Mouse (Mus musculus) large intestine, adult 2 months (tissue): ENCODE data around the gene Gm960. TPM values are rescaled to one million over a fixed set of nuclear protein-coding genes. Genes with fewer than 3 reads are reported as not detected.

Experiments
- DNase-seq: peaks from one replicate; pipeline ENCODE4 v3.0.0-alpha.2; 2012; ENCODE audit warnings: low read depth, low spot score
- WGBS: fragments of 180-500 bp; shearing (Covaris S2); methylation state at CpG from one replicate; pipeline ENCODE4 v1.1.7; 2018; 5-methylcytosine and 5-hydroxymethylcytosine counted together
- polyA plus RNA-seq: library from polyadenylated mRNA; depleted of rRNA; stranded (reverse); fragments of >200 nt; gene quantifications from 2 replicates; pipeline ENCODE4 v1.2.3, GENCODE M21; 2012

The Gm960 gene
- polyA plus RNA-seq, 1 experiment, result not detected

DNA sequence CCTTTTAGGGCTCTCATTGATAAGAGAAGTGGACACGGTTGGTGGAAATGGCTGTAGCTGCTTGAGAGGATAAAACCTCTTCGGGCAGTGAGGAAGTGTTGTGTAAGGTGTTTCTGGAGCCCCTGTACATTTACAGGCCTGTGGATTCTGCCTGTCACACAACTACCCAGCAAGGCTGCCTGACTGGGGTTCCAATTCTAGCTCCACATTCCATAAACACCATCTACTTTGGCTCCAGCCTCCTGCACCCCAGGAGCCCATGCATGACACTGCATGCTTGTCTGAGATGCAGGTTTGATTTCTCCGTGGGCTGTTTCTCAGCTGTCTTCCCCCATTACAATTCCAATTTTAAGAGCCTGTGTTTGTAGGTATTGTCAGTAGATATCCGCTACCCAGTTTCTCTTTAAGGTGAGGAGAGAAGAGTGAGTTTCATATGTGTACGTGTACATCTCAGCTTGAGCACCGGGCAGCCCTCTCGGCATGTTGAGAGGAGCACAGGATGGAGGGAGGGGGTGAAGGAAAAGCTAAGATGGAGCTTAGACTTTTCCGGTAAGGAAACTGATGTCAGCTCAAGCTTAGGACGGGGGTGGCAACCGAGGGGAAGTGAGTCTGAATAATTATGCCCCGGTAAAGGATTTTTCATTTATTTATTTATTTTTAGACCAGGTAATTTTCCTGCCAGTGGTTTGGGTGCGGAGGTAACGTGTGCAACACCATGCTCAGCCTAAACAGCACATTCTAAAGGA lies 14.5 kb upstream of the Gm960 start:
- 61% methylated on average over 13 of the region's 13 CpGs for WGBS
- no peak for DNase-seq

DNA sequence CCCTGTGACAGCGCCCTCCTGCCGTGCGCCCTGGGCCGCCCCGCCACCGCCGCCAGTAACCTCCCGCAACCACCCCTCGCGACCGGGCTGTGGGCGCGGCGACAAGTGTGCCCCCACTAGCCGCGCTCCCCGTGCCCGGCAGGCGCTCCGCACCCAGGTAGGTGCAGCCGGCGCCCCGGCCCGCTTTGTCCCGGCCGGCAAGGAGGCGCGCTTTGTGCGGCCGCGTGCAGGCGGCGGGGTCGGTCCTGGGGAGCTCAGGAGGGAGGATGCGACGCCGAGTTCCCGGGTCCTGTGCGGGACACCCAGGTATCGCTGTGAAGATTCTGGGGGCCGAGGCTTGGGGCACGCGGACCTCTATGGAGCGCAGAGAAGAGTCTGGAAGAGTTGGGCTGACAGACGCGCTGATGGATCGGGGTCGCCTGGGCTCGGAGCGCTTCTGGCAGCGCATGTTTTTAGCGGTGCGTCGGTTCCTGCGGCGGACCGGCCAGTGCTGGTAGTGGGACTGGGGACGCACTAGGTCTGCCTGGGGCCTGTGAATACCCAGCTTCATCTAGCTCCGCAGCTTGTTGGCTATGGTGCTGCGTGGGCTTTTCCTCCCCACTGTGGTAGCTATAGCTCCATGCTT lies 13.8 kb upstream of the Gm960 start:
- 3% methylated on average over 60 of the region's 60 CpGs for WGBS
- DNase-seq, result no peak

DNA sequence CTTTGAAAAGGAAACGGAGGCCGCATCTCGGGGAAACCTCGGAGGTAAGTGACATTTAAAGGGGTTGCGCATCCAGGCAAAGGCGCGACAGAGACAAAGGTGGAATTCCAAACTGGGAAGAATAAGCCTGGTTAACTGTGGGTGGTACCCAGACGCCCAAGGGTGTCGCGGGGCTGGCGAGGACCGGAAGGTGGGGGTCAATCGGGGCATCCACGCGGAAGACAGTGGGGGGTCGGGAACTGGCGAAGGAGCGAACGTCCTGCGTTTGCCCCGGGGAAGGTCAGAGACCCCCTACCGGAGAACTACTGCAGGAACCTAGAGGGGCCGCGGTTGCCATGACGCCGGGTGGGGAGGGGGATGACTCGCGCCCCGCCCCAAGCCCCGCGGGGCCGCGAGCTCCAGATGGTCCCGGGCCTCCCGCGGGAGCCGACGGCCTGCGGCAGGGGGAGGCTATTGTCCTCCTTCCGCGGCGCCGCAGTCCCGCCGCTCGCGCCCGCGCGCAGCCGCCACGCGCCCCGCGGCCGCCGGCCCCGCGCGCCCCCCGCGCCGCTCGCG lies 13.2 kb upstream of the Gm960 start:
- WGBS, result 5% methylated on average over 61 of the region's 65 CpGs

DNA sequence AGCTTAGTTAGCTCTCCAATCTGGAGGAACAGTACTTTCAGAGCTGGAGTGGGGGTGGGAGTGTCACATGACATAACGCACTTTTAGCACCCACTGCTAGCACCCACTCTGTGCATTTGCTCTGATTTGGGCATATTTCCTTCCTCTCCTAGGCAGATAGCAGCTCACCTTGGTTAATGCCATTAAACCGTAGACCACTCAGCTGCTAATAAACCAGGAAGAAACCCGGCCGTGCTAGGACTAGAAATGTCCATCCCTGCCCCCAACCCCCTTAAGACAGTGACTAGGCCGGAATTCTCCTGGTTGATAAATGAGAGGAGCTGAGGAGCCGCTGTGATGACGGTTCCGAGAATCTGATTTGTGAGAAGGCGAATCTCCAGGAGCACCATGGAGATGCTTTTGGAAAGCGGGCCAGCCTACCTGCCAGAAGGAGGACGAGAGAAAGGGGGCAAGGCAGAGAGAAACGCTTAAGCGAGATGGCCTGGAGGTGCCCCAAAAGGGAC lies 12.7 kb upstream of the Gm960 start, which contains the start of gene Sptbn2:
TSS of gene Sptbn2 (plus strand) at position 70 of the 503 bp plus-strand sequence.
- WGBS, result 64% methylated on average over 13 of the region's 13 CpGs
- no peak for DNase-seq

More for the DNA sequence above, 13.2 kb upstream of the Gm960 start:
- DNase-seq, result no peak

DNA sequence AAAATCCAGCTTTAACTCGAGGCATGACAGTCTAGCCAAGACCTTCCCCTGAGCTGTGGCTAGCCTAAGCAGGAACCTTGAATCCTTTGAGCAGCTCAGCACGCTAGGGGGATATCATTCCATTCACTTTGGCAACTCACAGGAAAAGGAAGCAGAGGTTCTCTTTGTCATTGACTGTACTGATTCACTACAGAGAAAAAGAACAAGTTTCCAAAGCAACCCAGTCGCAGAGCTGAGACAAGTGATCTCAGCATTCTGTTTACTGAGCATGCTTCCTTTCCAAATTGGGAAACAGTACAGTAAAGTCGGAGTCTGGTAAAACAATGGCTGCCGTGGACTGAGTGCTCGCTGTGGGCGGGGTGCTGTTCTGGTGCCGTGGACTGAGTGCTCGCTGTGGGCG lies 10.3 kb upstream of the Gm960 start:
- 64% methylated on average over 10 of the region's 10 CpGs for WGBS

DNA sequence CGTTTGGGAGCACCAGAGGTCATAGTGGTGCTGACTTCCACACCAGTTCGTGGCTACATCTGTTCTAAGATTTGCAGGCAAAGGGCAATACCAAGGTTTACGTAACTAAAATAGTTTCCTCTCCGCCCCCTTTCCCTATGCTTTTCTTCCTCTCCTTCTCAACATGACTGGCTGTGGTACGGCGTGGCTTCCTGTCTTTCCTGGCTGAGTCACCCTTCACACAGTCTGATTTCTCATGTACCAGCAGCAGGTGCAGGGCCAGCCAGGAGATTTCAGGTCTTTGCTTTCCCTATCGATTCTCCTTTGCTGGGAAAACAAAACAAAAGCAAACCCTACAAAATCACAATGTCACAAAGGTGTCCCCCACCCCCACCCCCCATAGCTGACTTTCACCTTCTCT lies 2.8 kb upstream of the Gm960 start:
- 20% methylated on average over 7 of the region's 7 CpGs for WGBS
- DNase-seq, result no peak

More for the DNA sequence above, 10.3 kb upstream of the Gm960 start:
- DNase-seq, result no peak

DNA sequence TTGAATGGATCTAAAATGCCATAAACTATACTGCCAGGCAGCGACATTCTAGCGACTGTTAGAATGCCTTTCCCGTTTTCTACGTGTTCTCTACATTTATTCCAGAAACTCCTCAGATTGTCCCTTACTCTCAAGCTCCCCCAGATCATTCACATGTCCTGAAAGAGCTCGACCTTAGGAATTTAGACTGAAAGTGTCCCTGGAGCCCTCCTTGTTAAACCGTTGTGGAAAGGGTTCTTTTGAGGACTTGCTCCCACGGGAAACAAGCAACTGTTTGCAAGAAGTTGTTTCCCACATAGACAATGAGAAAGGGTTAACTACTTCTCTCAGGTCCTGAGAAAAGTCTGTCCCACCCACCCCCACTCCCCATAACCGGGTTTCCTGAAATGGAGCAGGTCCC lies 2.2 kb upstream of the Gm960 start:
- no peak for DNase-seq
- 75% methylated on average over 8 of the region's 8 CpGs for WGBS

DNA sequence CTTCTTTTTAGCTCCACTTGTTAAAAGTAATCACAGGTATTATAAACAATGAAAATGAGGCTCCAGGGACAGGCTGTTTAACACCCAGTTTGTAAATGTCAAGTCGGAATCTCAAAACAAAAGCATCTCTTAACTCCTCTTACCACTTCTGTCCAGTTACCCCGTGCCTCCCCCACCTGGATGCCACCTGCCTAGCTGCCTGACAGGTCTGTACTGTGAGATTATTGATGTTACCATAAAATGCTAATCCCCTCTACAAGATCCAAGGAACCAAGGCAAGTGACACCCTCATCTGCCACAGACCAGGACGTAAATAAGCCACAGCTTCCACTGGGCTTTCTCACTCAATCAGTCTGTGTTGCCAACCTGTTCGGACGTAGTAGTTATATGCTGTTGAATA lies 1.4 kb upstream of the Gm960 start:
- 61% methylated on average over 5 of the region's 5 CpGs for WGBS
- DNase-seq, result no peak

DNA sequence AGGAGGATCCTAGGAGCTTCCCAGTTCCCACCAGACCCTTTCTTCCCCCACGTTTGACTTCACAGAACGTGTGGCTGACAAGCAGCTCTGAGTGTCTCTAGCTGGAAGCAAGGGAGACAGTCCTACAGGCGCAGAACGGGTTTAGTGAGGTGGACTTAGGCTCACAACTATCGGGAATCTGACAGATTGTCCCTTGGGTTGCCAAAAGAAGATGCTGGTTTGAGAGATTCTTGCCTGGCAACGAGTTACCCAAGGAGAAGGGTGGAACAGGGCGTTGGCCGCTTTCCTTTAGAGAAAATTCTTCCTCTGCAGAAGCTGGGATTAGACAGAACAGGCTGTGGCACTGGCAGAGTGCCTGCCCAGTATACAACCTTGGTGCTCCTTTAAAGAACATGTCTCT lies 388 bp upstream of the Gm960 start:
- DNase-seq, result no peak
- WGBS, result 20% methylated on average over 8 of the region's 8 CpGs

DNA sequence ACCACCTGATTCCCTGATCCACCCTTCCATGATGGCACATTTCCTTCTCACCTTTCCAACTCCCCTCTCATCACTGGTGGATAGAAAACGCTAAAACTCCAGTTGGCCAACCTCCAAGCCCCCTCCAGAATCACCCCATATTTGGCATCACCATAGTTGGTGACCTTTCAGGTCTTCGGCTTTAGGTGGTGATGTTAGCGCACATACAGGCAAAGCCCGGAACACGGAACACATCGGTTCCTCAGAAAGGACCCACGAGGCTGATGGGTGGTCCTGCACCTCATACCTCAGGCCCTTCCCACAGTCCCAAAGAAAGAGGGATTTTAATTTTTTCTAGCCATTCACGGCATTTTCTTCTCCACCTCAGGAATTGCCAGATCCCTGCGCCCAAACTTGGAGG lies 747 bp downstream of the Gm960 start:
- 80% methylated on average over 9 of the region's 9 CpGs for WGBS
- no peak for DNase-seq

DNA sequence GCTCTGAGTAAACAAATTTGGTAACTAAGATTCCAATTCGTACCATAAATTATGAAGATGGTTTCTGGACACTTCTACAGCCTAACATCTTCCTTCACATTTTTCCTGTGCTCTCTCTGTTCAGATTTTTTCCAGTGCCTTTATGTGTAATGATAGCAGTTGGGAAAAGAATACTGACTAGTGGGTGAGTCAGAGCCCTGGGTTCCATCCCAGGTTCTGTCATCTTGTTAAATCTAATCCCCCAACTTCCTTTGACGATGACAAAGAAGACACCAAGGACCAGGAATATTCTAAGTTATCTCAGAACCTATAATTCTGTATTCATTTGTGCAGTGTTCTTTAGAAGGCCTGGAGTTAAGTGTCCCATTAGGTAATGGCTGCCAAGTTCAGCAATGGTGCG lies 1.3 kb downstream of the Gm960 start:
- 87% methylated on average over 3 of the region's 3 CpGs for WGBS
- DNase-seq, result no peak

DNA sequence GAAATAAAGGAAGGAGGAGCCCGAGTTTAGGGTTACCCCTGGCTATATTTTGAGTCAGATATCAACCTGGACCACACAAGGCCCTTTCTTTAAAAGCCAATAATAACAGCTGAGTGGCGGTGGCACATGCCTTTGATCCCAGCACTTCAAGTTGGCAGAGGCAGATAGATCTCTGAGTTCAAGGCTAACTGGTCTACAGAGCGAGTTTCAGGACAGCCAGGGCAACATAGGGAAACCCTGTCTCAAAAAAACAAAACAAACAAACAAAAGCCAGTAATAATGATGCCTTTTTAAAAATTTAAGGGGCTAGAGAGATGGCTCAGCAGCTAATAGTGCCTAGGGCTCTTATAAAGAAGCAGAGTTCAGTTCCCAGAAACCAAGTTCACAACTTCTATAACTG lies 4.1 kb downstream of the Gm960 start:
- DNase-seq, result no peak
- WGBS, result 44% methylated on average over 3 of the region's 3 CpGs

DNA sequence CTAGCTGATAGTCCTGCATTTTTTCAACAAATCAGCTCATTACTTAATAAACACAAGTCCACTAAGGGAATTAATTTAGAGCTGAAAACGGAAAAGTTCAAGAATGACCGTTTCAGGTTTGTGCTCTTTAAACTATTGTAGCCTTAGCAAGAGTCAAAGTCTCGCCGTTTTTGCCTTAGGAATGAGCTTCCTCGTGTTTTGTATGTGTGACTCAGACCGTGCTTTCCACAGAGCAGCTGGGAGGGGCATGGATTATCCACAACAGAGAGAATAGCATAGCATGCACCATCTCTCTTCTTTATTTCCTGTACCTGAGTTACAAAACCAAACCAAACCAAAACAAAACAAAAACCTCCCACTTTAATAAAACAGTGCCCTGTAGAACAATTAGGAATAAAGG lies 26.1 kb downstream of the Gm960 start:
- WGBS, result 24% methylated on average over 6 of the region's 6 CpGs
- peak; percentile 24 for DNase-seq

DNA sequence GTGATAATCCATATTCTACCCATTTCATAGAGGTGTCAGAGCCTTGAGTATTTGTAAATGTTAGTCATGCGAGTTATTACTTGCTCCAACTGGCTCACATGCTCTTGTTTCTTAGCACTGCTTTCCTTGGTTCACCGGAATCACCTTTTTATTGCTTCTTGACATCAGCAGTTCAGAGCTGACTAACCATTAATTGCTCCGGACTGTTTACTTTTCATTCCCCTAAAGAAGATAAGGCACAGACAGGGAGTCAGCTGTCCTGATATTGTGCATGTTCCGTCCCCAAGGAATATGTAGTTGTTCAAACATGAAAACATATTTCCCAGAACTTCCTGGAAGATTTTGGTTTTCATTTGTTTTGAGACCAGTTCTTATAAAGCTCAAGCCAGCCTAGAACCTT lies 27.7 kb downstream of the Gm960 start:
- WGBS, result 15% methylated on average over 4 of the region's 4 CpGs
- peak; percentile 47 for DNase-seq

DNA sequence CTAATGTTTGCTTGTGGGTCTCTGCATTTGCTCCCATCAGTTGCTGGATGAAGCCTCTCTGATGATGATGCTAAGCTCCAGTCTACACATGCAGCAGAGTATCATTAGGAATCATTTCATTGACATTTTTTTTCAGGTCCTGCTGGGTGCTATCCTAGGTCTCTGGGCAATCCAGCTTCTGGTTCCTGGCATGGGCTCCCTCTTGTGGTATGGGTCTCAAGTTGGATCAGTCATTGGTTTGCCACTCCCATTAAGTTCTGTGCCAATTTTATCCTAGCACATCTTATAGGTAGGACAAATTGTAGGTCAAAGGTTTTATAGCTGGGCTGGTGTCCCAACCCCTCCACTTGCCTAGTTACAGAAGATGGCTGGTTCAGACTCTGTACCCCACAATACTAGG lies 31.7 kb downstream of the Gm960 start:
- DNase-seq, result no peak

DNA sequence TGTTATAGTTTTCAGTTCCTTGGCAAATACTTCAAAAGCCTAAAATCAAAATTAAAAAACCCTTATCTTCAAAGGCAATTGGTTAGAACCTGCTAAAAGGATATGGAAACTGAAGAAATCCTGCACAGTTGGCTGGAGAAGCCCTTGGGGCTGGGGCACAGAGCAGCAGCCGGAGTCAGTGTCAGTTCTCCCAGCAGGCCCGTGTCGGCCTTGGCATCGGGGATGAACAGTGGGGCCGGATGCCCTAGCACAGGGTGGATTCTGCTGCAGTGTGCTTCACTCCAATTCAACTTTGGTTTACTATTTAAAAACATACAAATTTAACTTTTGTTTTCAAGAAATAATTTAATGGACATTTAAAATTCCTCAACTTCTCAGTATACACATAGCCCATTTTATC lies 40.3 kb downstream of the Gm960 start:
- 94% methylated on average over 5 of the region's 5 CpGs for WGBS
- DNase-seq, result no peak

DNA sequence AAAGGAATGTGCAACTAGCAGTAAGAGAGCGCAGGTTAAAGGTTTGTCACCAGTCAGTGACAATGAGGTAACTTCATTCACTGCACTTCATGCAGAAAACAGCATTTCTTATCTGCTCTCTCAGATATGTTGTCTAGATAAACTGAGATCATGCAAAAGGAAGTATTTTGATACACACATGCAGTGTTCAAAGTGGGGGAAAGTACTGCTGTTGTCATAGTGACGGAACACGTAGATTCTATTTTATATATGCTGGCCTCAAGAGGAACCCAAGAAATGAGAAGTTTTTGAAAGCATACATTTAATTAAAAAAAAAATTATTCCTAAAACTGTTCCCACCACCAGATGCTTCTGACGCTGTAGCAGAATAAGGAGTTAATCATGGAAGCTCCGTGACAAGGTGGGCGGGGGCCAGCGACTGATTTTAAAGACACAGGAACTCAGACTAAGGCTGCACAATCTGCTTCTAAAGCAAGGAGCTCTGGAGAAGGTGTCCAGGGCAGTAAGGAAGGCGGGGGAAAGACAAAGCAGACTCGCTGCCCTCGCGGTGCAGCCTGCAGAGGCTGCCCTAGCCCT lies 51.5 kb downstream of the Gm960 start:
- no peak for DNase-seq
- 77% methylated on average over 11 of the region's 11 CpGs for WGBS

DNA sequence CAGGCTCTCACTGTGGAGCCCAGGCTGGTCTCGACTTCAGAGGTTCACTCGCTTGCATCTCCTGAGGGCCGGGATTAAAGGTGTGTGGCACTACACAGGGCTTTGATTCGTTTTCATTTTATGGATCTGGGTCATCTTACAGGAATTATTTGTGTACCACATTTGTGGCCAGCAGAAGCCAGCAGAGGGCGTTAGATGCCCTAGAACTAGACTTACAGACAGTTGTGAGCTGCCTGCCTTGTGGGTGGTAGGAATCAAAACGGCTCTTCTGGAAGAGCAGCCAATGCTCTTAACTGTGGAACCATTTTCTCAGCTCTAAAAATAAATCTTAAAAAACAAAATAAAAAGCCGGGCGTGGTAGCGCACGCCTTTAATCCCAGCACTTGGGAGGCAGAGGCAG lies 54.2 kb downstream of the Gm960 start:
- WGBS, result 46% methylated on average over 10 of the region's 10 CpGs
- no peak for DNase-seq

DNA sequence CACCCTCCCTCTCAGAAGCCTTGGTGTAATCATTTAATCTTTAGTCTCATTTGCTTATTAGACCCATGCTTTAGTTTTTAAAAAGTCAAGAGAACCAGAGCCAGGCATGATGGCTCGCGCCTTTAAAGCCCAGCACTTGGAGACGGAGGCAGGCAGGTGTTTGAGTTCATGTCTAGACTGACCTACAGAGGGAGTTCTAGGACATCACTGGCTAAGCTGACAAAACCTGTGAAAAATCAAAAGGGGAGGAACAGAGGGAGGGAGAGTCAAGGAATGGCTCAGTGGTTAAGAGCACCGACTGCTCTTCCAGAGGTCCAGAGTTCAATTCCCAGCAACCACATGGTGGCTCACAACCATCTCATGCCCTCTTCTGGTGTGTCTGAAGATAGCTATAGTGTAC lies 62.5 kb downstream of the Gm960 start:
- 50% methylated on average over 4 of the region's 4 CpGs for WGBS
- DNase-seq, result no peak

DNA sequence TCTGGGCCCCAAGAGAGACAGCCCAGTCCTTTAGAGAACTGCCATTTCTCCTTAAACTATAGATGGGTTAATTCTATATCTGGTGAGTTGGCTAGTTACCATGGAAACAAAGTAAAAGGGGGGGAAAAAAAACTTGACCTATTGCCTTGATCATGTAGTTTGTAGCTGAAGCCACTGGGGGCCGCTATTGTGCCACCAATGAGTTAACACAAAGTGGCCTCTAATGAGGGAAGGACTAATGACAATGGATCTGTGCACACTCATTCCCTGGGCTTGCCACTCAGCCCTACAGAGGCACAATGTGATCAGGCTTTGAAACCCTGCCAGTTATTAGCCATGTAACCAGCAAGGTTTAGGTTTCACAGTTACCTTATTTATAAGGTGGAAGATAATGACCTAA lies 69.6 kb downstream of the Gm960 start:
- DNase-seq, result peak; percentile 46
- 0% methylated on average over 1 of the region's 1 CpGs for WGBS
